ENCODE assay signal across 19 mouse cellular contexts in genomic region chr10:119004426-119004825, GRCm38 (mm10).
"Had no signal": no experiment of that assay in that cellular context is flagged by ENCODE, and none has a peak within 500 bp of the region (broad histone marks: within the 10 kb centered on the region; RNA-seq: fewer than 3 reads in every experiment).

No protein-coding gene starts in this region.

- H3K4me3 ChIP-seq: limb, embryonic 10.5 days; limb, embryonic 13.5 days; liver, embryonic 12.5 days; liver, embryonic 15.5 days; lung, embryonic 15.5 days; midbrain, embryonic 13.5 days; myocyte; neural tube, embryonic 13.5 days had no signal

- DNase-seq: kidney, adult 18-20 months; kidney, adult 9 months; kidney, postnatal 14 days; kidney, postnatal 4 days; liver; lung, adult 18-20 months; lung, postnatal 10 days; lung, postnatal 36 days; right cerebral cortex, postnatal 14 days; thymus, postnatal 25 days had no signal

- H3K4me1 ChIP-seq: liver, embryonic 12.5 days; liver, embryonic 15.5 days; lung, embryonic 15.5 days; midbrain, embryonic 13.5 days had no signal

- H3K36me3 ChIP-seq: limb, embryonic 10.5 days; limb, embryonic 13.5 days; liver, embryonic 12.5 days; liver, embryonic 15.5 days; lung, embryonic 15.5 days; midbrain, embryonic 13.5 days; neural tube, embryonic 13.5 days had no signal

- H3K27ac ChIP-seq: limb, embryonic 10.5 days; limb, embryonic 13.5 days; liver, embryonic 12.5 days; liver, embryonic 15.5 days; lung, embryonic 15.5 days; midbrain, embryonic 13.5 days; neural tube, embryonic 13.5 days had no signal

- ATAC-seq: liver, embryonic 12.5 days; midbrain, embryonic 13.5 days; midbrain, embryonic 16.5 days had no signal

- H3K27me3 ChIP-seq: limb, embryonic 13.5 days; liver, embryonic 12.5 days; liver, embryonic 15.5 days; lung, embryonic 15.5 days; midbrain, embryonic 13.5 days; neural tube, embryonic 13.5 days had no signal
